Mouse (Mus musculus) kidney, postnatal 25 days (tissue): Measurements from ENCODE around the gene Il2rb.

Source experiments
- DNase-seq, 2 experiments: peaks; one replicate each; pipeline ENCODE4 v3.0.0; 2021; ENCODE audit warnings: mixed read lengths in 2 of 2

Il2rb gene

GRCm38 (mm10) chr15:78494968-78495406 is at the start of gene Il2rb:
Il2rb (minus strand) TSS chr15:78495271.
- no peak for DNase-seq

- no peak for DNase-seq
Observed at GRCm38 (mm10) chr15:78544561-78545001, 49.5 kb upstream of the Il2rb start, which contains the start of gene Sstr3. Sstr3 (minus strand) TSS chr15:78544685.

- no peak for DNase-seq
Observed at GRCm38 (mm10) chr15:78544041-78544440, 49.0 kb upstream of the Il2rb start.

- no peak for DNase-seq
Observed at GRCm38 (mm10) chr15:78542767-78543303, 47.8 kb upstream of the Il2rb start.

GRCm38 (mm10) chr15:78542098-78542766 is 47.2 kb upstream of the Il2rb start:
- DNase-seq: peak in 1 of 2 experiments; percentile 13

- DNase-seq: no peak
Observed at GRCm38 (mm10) chr15:78541606-78542005, 46.5 kb upstream of the Il2rb start.

- no peak for DNase-seq
Observed at GRCm38 (mm10) chr15:78541036-78541435, 46.0 kb upstream of the Il2rb start.

GRCm38 (mm10) chr15:78535723-78536421 is 40.8 kb upstream of the Il2rb start:
- DNase-seq: no peak

- DNase-seq: no peak
Observed at GRCm38 (mm10) chr15:78533346-78533835, 38.3 kb upstream of the Il2rb start.

GRCm38 (mm10) chr15:78532566-78533345 is 37.7 kb upstream of the Il2rb start:
- no peak for DNase-seq

- peak; percentile 97 to 100 for DNase-seq
Observed at GRCm38 (mm10) chr15:78531901-78532469, 36.9 kb upstream of the Il2rb start.

- DNase-seq: no peak
Observed at GRCm38 (mm10) chr15:78531451-78531720, 36.3 kb upstream of the Il2rb start.

- DNase-seq: peak; percentile 82 to 89
Observed at GRCm38 (mm10) chr15:78530671-78531450, 35.8 kb upstream of the Il2rb start, which contains the start of gene C1qtnf6. C1qtnf6 (minus strand) TSS chr15:78531416.

- no peak for DNase-seq
Observed at GRCm38 (mm10) chr15:78530141-78530540, 35.1 kb upstream of the Il2rb start.

- DNase-seq: peak; percentile 76 to 77
Observed at GRCm38 (mm10) chr15:78529428-78529990, 34.4 kb upstream of the Il2rb start.

- DNase-seq: peak; percentile 52 to 72
Observed at GRCm38 (mm10) chr15:78528726-78529411, 33.8 kb upstream of the Il2rb start.

GRCm38 (mm10) chr15:78527973-78528372 is 32.9 kb upstream of the Il2rb start:
- DNase-seq: peak; percentile 56 to 73

GRCm38 (mm10) chr15:78524163-78524562 is 29.1 kb upstream of the Il2rb start:
- DNase-seq: no peak

- no peak for DNase-seq
Observed at GRCm38 (mm10) chr15:78521892-78522291, 26.8 kb upstream of the Il2rb start.

- no peak for DNase-seq
Observed at GRCm38 (mm10) chr15:78521331-78521730, 26.3 kb upstream of the Il2rb start.
